Mouse (Mus musculus): ENCODE measurements around the gene Aaas.

The Aaas gene

DNA sequence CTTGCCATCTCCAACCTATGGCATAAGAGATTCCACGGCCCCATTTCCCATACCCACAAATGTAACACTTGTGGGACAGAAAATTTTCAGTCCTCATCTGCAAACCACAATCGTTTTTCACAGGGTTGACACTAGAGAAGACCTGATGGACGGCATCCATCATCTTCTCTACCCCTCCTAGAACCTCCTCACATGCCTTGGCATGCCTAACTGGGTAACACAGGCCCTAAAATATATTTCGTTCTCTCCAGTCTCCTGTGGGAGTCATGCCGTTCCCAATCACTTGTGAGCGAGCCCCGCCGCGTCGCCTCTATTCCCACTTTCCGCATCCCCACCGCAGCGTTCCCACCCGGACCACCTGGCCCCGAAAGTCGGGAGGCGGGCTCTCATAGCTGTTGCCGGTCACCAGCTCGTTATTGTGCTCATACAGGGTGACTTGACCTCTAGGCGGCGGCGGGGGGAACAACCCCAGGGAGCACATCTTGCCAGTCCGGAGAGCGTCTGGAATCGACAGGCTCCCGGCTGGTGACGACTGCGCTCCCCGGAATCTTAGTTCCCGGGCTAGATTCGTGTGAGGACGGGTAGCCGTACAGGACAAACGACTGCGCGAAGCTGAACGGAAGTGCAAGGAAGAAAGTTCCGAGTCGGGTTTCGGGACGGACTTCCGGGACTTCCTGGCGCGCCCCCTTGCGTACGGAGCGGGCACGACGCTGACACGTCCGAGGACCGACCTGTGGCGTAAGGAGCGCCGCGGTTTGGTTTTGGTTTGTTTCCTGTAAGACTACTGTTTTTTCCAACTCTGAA lies at the start of gene Aaas:
Gene Aaas (minus strand): TSS at position 634 of the 804 bp plus-strand sequence.
- DNase-seq (ENCODE audit: low spot score in 2 of 2) = peak; percentile 97

DNA sequence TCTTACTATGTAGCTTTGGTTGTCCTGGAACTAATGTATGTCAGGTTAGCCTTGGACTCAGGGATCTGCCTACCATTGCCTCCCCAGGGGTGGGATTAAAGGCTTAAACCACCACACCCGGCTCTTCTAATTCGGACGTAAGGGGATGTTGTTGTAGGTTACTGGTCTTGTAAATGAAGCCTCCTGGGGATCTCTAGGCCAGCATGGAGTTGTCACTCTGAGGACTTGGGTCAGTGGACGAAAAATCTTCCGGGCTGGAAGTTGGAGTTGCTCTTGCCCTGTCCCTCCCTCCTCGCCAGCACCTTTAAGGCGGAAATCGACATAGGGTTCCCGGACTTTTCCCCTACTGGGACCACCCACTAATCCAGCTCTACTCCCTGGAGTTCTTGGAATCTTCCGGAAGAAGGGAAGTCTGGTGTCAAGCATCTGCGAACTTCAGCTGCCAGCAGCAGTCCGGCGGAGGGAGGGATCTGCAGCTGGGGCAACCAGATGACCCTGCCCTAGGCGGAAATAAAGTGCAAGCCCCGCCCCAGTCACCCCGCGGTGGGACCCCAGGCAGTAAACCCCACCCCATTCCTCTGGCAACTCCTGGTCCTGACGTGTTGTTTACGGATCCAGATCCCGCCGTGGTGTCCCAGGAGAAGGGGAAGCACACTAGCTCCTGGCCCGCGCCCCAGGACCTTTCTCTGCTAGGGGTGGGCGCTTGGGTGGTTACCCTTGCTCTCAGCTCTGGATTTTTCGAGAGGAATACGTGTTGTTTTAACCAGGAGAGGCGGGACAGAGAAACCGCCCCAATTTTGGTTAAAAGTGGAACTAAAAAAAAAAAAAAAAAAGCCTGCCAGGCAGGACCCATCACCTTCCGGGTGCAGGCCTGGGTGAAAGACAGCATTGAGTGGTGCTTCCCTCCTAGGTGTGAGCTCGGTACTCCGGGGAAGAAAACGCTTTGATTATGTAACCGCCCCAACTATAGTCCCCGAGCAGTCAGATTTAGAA lies 49.0 kb upstream of the Aaas start:
- peak in 1 of 2 experiments; percentile 38 for DNase-seq (ENCODE audit: low spot score in 2 of 2)

DNA sequence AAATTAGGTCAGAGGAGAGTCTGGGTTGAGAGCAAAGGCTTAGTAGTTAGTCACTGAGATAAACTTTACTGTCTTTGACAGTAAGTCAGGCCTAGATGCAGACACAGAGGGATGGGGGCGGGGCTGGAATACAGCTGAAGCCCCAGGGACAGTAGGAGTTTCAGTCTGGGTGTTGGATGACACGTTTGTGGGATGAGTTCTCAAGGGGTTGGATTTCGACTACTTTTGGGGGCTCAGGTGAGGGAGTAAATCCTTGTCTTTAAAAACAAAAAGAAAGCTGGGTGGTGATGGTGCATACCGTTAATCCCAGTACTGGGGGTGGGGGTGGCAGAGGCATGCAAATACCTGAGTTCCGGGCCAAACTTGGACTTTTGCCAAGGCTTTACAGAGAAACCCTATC lies 48.1 kb upstream of the Aaas start:
- DNase-seq (ENCODE audit: low spot score in 2 of 2) = no peak

DNA sequence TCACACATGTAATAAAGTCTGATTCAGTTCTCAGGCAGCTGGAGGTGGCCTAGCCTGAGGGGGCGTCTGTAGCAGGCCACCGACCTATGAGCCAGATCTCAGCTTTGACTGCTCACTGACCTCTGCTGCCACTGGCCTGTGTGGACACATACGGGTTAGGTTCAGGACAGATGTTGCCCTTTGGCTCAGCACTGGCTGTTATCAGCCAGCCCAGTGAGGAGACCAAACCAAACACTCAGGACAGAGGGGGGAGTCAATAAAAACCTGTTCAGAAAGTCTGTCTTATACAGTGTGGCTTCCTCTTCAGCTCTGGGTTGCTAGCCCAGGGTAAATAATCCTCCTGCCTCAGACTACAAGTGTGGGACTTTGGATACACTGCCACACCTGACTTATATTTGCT lies 44.5 kb upstream of the Aaas start:
- DNase-seq (ENCODE audit: low spot score in 2 of 2) = no peak

DNA sequence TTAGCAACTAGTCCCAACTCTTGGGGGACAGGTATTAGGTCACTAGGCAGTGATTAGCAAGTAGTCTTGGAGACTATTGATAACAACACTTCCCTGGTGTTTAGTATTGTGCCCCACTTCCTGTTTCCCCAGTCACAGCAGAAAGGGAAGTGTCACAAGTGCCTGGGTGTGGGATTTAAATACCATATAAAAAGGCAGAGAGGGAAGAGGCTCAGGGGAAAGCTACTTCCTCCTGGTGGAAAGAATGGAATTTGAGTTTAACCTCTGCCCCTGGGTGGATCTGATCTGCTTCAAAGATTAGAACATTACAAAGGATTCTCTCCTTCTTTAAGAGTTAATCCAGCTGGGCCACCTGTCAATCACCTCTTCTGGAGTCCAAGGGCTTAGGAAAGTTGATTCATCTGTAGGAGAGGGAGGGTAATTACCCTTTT lies 43.0 kb upstream of the Aaas start:
- DNase-seq (ENCODE audit: low spot score in 2 of 2) = no peak

DNA sequence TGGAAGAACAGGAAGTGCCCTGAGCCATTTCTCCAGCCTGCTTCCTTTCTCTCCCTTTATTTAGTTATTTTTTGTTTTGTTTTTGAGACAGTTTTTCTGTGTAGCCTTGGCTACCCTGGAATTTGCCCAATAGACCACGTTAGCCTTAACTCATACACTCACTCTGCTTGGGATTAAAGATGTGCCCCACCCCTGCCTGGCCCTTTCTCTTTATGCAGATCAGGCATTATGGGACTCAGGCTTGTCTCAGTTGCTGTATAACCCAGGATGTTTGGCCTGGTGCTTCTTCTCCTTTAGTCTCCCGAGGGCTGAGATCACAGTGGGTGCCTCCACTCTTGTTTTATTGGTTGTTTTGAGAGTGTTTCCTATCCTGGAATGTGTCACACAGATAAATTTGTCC lies 41.9 kb upstream of the Aaas start:
- DNase-seq (ENCODE audit: low spot score in 2 of 2) = no peak

DNA sequence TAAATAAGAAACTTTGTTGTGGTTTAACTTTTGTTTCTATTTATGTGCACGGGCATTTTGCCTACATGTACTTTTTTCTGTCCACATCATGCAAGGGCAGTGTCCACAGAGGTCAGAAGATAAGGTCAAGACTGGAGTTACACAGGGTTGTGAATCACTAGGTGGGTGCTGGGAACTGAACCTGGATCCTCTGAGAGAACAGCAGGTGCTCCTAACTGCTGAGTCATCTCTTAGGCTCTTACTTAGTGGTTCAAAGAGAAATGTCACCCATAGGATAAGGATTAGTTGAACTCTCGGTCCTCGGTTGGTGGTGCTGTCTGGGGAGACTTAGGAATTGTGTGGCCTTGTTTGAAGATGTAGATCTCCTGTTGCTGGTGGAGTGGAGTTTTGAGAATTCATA lies 38.4 kb upstream of the Aaas start:
- DNase-seq (ENCODE audit: low spot score in 2 of 2) = no peak

DNA sequence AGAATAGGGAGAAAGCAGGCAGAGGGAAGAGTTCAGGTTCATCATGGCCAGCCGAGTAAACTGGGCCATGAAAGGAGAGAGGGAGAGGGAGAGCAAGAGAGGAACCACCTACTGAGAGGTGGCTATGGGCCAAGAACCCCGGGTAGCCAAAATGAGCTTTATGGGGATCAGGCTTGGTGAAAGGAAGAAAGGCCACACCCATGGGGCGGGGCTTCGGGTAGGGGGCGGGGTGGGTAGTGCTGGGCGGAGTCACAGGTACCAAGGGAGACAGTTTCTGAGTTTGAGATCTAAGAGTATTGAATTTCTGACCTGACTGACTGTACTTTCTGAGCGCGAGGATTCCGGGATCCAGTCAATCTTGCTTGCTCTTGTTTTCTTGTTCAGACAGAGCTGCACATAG lies 36.1 kb upstream of the Aaas start:
- no peak for DNase-seq (ENCODE audit: low spot score in 2 of 2)

DNA sequence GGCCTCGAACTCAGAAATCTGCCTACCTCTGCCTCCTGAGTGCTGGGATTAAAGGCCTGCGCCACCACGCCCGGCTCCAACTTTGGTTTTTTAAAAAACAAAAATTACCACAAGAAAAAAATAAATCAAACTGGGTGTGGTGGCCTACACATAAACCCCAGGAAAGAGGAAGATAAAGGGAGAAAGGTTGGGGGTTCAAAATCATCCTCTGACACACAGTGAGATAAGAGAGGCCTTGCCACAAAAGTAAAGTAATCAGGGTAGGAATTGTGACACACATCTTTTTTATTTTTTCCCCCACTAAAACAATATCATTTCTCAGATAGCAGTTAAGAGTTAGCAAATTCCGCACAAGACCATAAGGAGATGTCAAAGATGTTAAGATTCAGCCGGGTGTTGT lies 33.1 kb upstream of the Aaas start:
- no peak for DNase-seq (ENCODE audit: low spot score in 2 of 2)

DNA sequence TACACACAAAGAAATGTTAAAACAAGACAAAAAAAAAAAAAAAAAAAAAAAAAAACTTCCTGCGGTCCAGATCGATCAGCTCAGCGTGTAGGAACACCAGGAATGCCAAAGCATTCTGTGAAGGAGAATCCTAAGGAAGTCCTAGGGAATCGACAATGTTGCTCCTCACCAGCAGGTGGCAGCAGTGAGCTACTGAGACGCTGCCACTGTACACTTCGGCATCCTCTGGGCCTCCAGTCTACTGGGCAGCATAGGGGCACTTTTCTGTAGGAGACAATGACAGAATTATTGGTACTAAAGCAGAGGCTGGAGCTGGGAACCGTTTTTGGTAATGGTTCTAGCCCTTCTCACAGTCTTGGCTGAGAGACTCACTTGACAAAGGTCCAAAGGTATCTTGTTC lies 31.0 kb upstream of the Aaas start:
- DNase-seq (ENCODE audit: low spot score in 2 of 2) = peak; percentile 83 to 84

DNA sequence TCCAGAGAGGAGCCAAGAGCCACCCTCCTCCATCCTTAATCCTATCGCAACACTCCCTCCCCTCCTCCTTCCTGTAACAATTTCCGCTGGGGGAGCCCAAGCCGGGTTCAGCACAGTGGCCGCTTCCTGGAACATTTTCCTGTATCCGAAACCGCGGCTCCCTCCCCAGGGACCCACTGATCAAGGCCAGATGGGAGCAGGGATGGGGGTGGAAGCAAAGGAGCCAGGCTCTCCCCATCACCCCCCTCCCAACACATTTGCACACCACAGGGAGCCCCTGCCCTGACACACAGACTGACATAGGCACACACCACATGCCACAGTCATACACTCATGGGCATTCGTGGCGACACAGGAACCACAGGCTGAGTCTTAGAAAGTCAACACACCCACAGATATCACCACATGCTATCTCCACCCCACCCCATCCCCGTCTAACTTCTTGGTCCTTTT lies 27.3 kb upstream of the Aaas start:
- no peak for DNase-seq (ENCODE audit: low spot score in 2 of 2)

DNA sequence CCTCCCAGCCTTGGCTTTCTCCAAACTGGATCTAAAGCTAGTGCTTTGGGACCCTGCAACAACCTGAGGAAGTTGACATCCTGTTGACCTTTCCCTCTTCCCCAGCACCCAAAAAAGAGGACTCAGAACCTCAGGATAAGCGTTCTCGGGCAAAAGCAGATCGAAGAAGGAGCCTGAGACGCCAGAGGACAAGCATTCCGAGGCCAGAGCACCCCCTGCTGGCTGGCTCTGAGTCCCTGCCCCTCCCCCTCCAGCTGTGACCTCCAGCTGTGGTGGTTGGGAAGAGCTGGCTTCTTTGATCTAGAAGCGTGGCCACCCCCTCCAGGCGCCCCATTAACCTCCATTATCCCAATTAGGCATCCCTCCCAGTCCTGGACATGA lies 26.6 kb upstream of the Aaas start:
- peak; percentile 54 to 75 for DNase-seq (ENCODE audit: low spot score in 2 of 2)

DNA sequence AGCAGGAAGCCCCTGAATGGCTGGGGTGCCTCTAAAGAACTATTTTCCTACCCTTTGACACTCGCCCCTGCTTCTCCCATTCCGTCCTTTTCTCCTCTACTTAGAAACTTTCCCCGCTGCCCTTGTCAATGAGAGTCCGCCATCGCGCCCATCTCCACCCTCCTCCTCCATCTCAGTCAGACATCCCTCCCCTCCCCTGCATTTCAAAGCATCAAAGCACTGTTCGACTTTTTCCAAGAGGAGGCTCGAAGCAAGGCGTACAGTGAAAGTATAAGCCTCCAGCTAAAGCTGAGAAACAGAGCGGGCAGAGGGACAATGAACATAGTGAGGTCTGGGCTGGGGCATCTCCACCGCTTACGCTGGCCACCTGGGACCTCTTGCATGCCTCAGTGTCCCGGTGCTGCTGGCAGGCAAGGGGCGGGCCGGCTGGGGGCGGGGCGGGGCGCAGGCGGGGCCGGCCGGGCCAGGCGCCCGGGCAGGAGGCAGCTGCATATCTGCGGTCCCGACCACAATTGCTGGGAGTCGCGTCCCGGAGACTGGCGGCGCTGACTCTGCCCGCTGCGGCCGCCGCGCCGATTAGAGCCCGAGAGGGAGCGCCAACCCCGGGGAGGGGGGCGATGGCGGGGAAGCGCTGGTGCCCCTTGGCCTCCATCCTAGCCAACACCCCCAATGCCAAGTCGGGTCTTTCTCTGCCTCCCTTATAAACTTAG lies 26.0 kb upstream of the Aaas start:
- DNase-seq (ENCODE audit: low spot score in 2 of 2) = peak in 1 of 2 experiments; percentile 16

DNA sequence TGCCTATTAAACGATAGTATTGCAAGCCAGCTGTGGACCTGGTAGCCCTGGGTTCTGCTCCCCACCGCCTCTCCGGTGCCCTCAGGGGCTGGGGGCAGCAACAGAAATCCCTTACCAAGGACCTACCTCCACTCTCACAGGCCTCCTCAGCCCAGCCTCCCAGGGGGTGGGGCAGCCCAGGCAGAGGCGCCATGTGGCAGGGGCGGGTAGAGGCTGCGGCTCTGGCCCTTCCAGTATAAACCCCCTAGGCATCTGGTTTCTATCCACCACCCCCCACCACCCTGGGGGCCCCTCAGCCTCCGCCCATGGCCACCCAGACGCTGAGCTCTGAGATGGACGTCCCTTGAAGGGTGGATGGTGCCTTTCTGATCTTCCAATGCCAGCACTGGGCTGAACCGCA lies 20.2 kb upstream of the Aaas start:
- no peak for DNase-seq (ENCODE audit: low spot score in 2 of 2)

DNA sequence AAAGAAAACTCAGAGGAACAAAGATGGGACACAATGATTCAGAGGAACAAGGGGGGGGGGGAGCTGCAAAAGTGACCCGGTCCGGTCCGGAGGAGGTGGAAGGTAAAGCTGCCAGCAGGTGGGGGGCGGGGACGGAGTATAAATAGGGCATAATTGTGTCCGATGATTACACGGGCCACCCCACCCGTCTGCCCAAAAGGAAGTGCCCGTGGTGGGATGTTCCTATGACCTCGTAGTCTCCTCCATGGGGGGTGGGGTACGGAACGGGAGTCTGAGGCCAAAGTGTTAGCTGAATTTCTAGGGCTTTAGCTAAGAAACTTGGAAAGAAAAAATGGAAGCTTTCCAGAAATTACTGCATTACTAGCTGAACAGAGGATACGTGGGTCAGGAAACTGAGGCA lies 19.4 kb upstream of the Aaas start:
- DNase-seq (ENCODE audit: low spot score in 2 of 2) = no peak

DNA sequence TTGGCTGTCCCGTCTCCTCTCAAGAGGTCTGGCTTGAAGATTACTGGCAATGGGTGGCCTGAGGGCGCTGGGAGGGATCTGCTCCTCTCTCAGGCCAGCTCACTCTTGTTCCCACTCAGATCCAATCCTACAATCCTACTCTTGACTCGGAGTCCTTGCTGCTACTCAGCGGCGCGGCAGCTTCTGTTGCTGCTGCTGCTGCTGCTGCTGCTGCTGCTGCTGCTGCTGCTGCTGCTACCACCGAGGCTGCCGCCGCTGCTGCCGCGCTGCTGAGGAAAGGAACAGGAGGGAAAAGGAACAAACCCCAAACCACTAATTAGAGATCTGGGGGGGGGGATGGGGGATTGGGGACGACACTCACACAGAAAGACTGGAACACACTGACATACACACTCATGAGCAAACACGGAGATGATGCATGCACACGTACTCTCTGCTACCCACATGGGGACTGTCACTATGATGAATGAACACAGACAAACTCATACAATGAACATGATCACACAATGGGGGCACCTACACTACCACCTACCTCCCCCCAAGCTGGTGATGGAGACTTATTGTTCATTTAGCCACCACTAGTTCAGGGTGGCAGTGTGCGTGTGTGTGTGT lies 16.3 kb upstream of the Aaas start, which contains the start of gene Sp7:
Gene Sp7 (minus strand): TSS at position 450 of the 612 bp plus-strand sequence.
- DNase-seq (ENCODE audit: low spot score in 2 of 2) = no peak

DNA sequence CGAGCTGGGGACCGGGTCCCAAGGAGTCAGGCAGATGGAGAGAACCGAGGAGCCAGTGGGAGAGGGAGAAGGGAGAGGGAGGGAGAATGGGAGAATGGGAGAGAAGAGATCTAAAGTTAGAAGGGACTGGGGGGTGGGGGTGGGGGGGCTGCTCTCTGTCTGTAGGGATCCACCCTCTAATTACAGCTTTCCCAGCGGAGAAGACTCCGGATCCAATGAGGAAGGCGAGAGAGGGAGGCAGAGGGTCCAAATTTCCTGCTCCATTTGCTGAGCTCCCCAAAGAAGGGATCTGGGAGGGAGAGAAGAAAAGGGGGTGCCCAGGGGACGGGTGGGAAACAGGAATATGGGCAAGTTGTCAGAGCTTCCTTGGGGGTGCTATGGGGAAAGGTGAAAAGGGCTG lies 15.7 kb upstream of the Aaas start:
- DNase-seq (ENCODE audit: low spot score in 2 of 2) = no peak

DNA sequence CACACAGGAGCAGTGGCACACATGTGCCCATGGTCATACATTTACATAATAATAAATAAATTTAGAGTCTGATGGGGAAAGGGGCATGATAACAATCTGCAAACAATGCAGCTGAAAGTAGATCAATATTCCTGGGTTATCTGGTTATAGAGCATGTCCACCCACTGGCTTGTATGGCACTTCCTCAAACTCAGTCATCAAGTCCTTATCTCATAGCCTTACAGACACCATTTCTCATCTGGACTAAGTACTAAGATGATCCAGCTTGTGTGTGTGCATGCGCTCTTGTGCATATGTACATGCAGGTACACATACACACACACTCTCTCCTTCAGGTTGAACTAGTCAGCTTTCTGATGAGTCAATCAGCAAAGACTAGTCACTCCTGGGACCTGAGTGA lies 14.1 kb upstream of the Aaas start:
- DNase-seq (ENCODE audit: low spot score in 2 of 2) = no peak

DNA sequence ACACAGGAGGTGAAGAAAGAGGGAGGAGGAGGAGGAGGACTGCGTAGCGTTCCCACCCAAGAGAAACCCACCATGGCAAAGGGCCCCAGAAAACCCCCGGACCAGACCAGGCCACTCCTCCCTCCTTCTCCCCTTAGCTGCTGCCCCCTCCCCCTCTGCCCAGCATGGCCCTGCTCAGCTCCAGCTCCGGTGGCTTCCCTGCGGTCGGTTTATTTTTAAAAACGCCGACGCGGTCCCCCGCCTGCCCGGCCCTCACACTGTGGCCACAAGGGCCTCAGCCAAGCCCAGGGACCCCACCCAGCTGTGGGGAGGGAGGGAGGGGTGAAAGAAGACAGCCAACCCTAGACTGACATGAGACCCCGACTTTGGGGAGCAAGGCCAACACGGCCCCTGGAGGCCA lies 12.1 kb upstream of the Aaas start:
- no peak for DNase-seq (ENCODE audit: low spot score in 2 of 2)

DNA sequence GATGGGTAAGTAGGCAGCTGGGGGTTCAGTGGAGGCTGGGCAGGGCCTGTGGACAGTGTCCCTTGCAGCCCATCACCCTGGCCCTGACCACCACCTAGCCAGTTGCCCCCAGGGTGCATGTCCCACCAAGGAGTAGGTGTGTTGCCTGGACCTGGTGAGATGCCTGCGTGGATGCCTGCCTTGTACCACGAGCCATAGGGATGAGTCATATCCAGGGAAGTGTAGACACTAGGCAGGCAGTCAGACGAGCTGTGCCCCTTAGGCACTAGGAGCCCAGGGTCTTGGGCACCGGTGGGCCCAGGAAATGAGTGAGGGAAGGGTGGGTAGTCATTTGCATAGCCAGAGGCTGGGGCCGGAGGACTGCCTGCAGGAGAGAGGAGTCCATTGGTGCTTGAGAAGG lies 8.3 kb upstream of the Aaas start:
- no peak for DNase-seq (ENCODE audit: low spot score in 2 of 2)

DNA sequence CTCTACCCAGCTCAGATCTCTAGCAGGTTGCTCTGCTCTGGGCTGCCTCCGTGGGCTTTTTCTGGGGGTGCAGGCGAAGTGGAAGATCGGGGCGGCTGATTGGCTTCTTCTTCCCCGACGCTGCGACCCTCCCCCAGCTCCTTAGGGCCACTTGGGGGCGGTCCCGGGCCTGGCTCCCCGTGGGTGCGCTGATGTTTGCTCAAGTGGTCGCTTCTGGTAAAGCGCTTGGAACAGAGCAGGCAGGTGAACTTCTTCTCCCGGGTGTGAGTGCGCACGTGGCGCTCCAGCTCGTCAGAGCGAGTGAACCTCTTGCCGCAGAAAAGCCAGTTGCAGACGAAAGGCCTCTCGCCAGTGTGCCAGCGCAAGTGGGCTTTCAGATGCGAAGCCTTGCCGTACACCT lies 7.6 kb upstream of the Aaas start:
- no peak for DNase-seq (ENCODE audit: low spot score in 2 of 2)
